ENCODE assay signal across 14 mouse cellular contexts in the genomic region with DNA sequence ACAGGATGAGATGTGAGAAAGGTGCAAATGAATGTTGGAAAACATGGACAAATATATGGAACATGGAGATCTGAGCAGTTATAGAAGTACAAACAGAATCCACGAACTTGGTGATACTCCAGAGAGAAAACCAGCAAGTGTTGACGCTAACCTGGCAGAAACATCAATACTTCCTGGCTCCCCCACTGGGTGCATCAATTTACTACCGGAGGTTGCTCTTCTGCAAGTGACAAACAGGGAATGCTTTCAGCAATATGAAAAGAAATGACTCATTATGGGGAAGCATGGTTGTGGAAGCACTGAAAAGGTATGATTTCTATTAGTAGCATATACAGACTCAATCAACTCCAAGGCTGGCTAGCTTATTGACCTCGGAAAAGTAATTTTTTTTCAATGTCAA.
"Had no signal": no experiment of that assay in that cellular context is flagged by ENCODE, and none has a peak within 500 bp of the region (broad histone marks: within the 10 kb centered on the region; RNA-seq: fewer than 3 reads in every experiment).

No protein-coding gene starts in this region.

- ATAC-seq: lung, postnatal 0 days had no signal

- H3K4me3 ChIP-seq: limb, embryonic 12.5 days; liver, embryonic 15.5 days; myocyte; neural tube, embryonic 15.5 days had no signal

- H3K9me3 ChIP-seq: limb, embryonic 12.5 days; liver, embryonic 15.5 days; neural tube, embryonic 15.5 days had no signal

- H3K36me3 ChIP-seq: limb, embryonic 12.5 days; liver, embryonic 15.5 days; neural tube, embryonic 15.5 days had no signal

- DNase-seq: kidney, postnatal 14 days; layer of hippocampus, postnatal 36 days; liver; lung, adult 2 months; lung, postnatal 36 days; midbrain, embryonic 14.5 days; right cerebral cortex, adult 18-20 months; right cerebral cortex, postnatal 25 days; thymus, postnatal 36 days had no signal

- H3K4me1 ChIP-seq: limb, embryonic 12.5 days; liver, embryonic 15.5 days; neural tube, embryonic 15.5 days had no signal

- H3K27ac ChIP-seq: limb, embryonic 12.5 days; liver, embryonic 15.5 days; neural tube, embryonic 15.5 days had no signal

- H3K9ac ChIP-seq: limb, embryonic 12.5 days; liver, embryonic 15.5 days; neural tube, embryonic 15.5 days had no signal

- H3K27me3 ChIP-seq: limb, embryonic 12.5 days; liver, embryonic 15.5 days; neural tube, embryonic 15.5 days had no signal

- H3K4me2 ChIP-seq: limb, embryonic 12.5 days; liver, embryonic 15.5 days; neural tube, embryonic 15.5 days had no signal
